Mouse (Mus musculus) liver, embryonic 14 days (tissue): ENCODE measurements around the gene Zfp772. TPM values are rescaled to one million over a fixed set of nuclear protein-coding genes. Genes with fewer than 3 reads are reported as not detected.

Source experiments
- polyA plus RNA-seq: library from polyadenylated mRNA; depleted of rRNA; stranded (reverse); fragments of >200 nt; gene quantifications from 2 replicates; pipeline ENCODE4 v1.2.3, GENCODE M21; 2012; rRNA removed

Zfp772 gene
- 0.98 and 1.1 TPM in 2 replicates for polyA plus RNA-seq

GRCm38 (mm10) chr7:7209313-7210151 is at the start of gene Zfp772:
Gene Zfp772, minus strand, starts transcription at chr7:7209998.

GRCm38 (mm10) chr7:7247228-7247627 is 37.4 kb upstream of the Zfp772 start, which contains the start of gene Vmn2r29:
Gene Vmn2r29, minus strand, starts transcription at chr7:7247328.

GRCm38 (mm10) chr7:7171227-7172147 is 38.3 kb downstream of the Zfp772 start, which contains the start of gene Zfp418:
Gene Zfp418, plus strand, starts transcription at chr7:7171330.

Other genes with a start within 250 kb of the Zfp772 start
- not detected in 2 replicates for gene Aurkc, start 214.7 kb downstream of the Zfp772 start, polyA plus RNA-seq
- gene Zfp954, start 88.5 kb downstream of the Zfp772 start, polyA plus RNA-seq: 3.5 and 3.6 TPM in 2 replicates
- 0.10 TPM in 2 replicates for gene Zfp773, start 73.2 kb downstream of the Zfp772 start, polyA plus RNA-seq
- gene Zfp418, start 38.7 kb downstream of the Zfp772 start, polyA plus RNA-seq: 0.25 and 0.39 TPM in 2 replicates
- 0.37 and 0.38 TPM in 2 replicates for gene Vmn2r29, start 37.3 kb upstream of the Zfp772 start, polyA plus RNA-seq
- 0.35 and 0.47 TPM in 2 replicates for gene Gm45844, start 68.3 kb upstream of the Zfp772 start, polyA plus RNA-seq
- 6.0 and 7.0 TPM in 2 replicates for gene Clcn4, start 90.9 kb upstream of the Zfp772 start, polyA plus RNA-seq
- gene Vmn2r30, start 127.6 kb upstream of the Zfp772 start, polyA plus RNA-seq: not detected in 2 replicates
- gene Gm45783, start 164.6 kb upstream of the Zfp772 start, polyA plus RNA-seq: not detected in 2 replicates
- not detected in 2 replicates for gene Vmn2r31, start 189.7 kb upstream of the Zfp772 start, polyA plus RNA-seq